Mouse (Mus musculus): ENCODE data around the gene Armc3. TPM values are rescaled to one million over a fixed set of nuclear protein-coding genes. Genes with fewer than 3 reads are reported as not detected.

The Armc3 gene
- total RNA-seq, 2 experiments from 2014 or later: 0.09 to 0.12 TPM

DNA sequence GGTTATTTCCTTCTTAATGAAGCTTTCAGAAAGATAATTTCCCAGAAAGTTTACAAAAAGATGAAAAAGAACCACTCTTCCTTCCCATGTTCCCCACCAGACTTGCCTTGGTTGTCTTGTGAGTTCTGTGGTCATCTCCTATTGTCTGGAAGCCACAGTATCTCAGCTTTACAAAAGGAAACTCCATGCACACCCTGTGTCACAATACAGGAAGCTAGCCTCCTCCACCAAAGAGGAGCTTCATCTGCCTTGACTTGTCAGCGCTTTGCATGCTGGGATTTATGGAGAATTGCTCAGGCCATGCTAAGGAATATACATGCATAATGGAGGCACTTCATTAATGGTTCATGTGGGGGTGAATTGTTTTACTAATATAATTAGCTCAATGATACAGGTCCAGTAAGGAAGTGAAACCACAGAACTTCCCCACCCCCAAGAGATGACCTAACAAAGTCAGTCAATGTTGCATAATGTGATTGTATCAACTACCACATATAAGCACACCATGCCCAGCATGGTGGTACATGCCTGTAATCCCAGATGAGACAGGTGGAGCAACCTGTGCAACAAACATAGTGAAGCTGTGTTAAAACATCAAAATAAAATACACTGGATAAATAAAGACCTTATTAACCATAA is 152.6 kb downstream of the Armc3 start:
- DNase-seq: no peak

DNA sequence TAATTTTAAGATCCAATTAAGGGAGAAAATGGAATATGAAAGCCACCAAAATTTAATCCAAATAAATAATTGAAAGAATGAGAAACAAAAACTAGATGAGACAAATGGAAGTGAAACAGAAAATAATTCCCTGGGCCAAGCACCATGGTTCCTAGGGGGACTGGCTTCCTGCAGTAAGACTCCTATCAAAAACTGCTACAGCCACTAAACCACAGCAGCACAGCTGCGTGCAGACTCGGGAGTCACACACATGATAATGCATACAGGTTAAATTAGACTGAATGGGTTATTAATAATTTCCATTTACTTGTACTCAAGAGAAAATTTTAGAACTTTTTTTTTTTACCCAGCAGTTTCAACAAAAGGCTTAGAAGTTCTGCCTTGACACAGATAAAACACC is 154.1 kb downstream of the Armc3 start:
- no peak for DNase-seq

Other genes starting within 250 kb of the Armc3 start
- 10 to 100 TPM; 17.7 to 22.6 TPM for gene Pip4k2a, start 201.2 kb upstream of the Armc3 start, total RNA-seq (2021)
- gene 4930426L09Rik, start 201.0 kb upstream of the Armc3 start, total RNA-seq (2021): under 1 TPM; 0.66 to 0.67 TPM
- 10 to 100 TPM; 25.2 to 27.6 TPM for gene Msrb2, start 172.1 kb downstream of the Armc3 start, total RNA-seq (2021)
- gene Ptf1a, start 246.4 kb downstream of the Armc3 start, total RNA-seq (2021): not detected

Measured in adrenal gland, postnatal 10 days (tissue).